Mouse (Mus musculus): Measurements from ENCODE around the gene H2-T22. TPM values are rescaled to one million over a fixed set of nuclear protein-coding genes. Genes with fewer than 3 reads are reported as not detected.
A peak's percentile ranks its signal among the peaks of the same experiment; 100 is the strongest.
"Not testable (repeated sequence)": the region's sequence is repeated elsewhere in the genome, so short reads cannot be mapped to it uniquely, and the experiment has no call there.

H2-T22 gene
- polyA plus RNA-seq (2015; fragmentation: Nextera tagmentation; extraction: Ambion mirVana) = 16.0 and 16.1 TPM in 2 replicates

DNA sequence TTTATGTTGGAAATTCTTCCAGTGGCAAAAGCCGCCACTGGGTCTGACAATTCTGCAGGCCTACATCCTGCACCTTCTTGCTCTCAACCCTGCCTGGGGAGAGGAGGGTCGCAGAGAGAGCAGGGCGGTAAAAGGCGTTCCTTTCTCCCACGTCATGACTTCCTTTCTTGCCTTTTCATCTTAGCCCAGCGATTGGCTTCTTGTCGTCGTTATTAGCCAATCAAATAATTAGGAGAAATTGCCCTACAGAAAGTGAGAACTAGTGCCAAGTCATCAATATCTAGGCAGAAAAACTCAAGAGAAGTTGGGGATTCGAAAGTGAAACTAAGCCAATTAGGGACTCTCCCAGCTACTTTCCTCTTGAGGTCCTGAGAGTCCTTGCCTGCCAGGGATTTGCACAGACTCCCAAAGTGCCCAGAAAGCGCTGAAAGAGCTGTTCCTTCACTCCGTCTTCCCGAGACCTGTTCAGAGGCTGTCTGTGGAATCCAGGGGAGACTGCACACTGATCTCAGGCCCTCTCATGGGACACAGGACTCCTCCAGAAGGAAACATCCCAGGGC is at the start of gene H2-T22, which contains the start of gene Gm6034:
Gene H2-T22 (minus strand): TSS at position 138 of the 560 bp plus-strand sequence.
Gene Gm6034 (plus strand): TSS at position 352 of the 560 bp plus-strand sequence.
- WGBS = 3% methylated on average over 12 of the region's 12 CpGs
- not testable (repeated sequence) for H3K9me3 ChIP-seq (ENCODE audit: control insufficient read depth, low read length); H3K4me1 ChIP-seq (ENCODE audit: control insufficient read depth, insufficient read depth, low read length); H3K36me3 ChIP-seq (ENCODE audit: control insufficient read depth, insufficient read depth, low read length); H3K27me3 ChIP-seq (replicated peaks; ENCODE audit: control insufficient read depth, insufficient read depth, low read length); H3K27ac ChIP-seq (ENCODE audit: low read length)
- Histone ChIP-seq H3K4me3 (ENCODE audit: low read length) (peak within 1 kb of the TSS; percentile 40), H3K4me2 (ENCODE audit: low read depth, low read length) (peak within 1 kb of the TSS; percentile 74), H3K9ac (ENCODE audit: low read depth, low read length) (peak within 1 kb of the TSS; percentile 60)
- ATAC-seq = peak; percentile 98

DNA sequence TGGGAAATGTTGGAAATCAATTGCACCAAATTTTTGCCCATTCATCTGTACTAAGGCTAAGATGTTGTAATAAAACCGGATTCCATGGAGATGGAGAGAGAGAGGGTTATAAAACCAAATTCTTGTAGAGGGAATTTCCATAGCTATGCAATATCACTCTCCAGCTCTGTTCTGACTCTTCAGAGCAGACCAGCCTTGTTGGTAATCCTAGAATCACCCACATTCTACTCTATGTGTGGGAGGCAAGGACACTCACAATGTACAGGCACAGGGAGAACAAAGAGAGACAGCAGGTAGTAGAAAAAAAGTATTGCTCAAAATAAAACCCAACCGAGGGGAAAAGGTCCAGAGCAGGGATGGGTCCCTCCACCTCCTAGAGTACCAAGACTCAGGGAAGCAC is 49.4 kb upstream of the H2-T22 start:
- not testable (repeated sequence) for H3K9ac ChIP-seq (ENCODE audit: low read depth, low read length); H3K4me2 ChIP-seq (ENCODE audit: low read depth, low read length); ATAC-seq

DNA sequence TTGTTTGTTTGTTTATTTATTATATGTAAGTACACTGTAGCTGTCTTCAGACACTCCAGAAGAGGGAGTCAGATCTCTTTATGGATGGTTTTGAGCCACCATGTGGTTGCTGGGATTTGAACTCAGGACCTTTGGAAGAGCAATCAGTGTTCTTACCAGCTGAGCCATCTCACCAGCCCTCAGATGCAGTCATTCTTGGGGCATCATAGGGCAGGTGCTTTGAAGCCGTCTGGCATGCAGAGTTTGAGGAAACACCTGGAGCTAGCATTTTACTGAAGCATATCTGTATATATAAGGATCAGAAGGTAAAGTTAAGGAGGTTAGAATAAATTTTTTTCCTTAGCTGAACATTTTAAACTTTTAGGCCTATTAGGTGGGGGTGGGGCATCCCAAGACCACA is 43.4 kb upstream of the H2-T22 start:
- H3K4me1 ChIP-seq (ENCODE audit: control insufficient read depth, insufficient read depth, low read length); H3K27me3 ChIP-seq (replicated peaks; ENCODE audit: control insufficient read depth, insufficient read depth, low read length); H3K9ac ChIP-seq (ENCODE audit: low read depth, low read length); H3K4me2 ChIP-seq (ENCODE audit: low read depth, low read length); H3K36me3 ChIP-seq (ENCODE audit: control insufficient read depth, insufficient read depth, low read length); H3K9me3 ChIP-seq (ENCODE audit: control insufficient read depth, low read length); H3K27ac ChIP-seq (ENCODE audit: low read length); ATAC-seq; H3K4me3 ChIP-seq (ENCODE audit: low read length): not testable (repeated sequence)
- WGBS = 61% methylated on average over 1 of the region's 1 CpGs

More for the DNA sequence above, 49.4 kb upstream of the H2-T22 start:
- H3K4me1 ChIP-seq (ENCODE audit: control insufficient read depth, insufficient read depth, low read length); H3K9me3 ChIP-seq (ENCODE audit: control insufficient read depth, low read length); H3K27me3 ChIP-seq (replicated peaks; ENCODE audit: control insufficient read depth, insufficient read depth, low read length); H3K36me3 ChIP-seq (ENCODE audit: control insufficient read depth, insufficient read depth, low read length); H3K27ac ChIP-seq (ENCODE audit: low read length); H3K4me3 ChIP-seq (ENCODE audit: low read length): not testable (repeated sequence)
- no CpG with 5 or more reads among the region's 2 CpGs for WGBS

DNA sequence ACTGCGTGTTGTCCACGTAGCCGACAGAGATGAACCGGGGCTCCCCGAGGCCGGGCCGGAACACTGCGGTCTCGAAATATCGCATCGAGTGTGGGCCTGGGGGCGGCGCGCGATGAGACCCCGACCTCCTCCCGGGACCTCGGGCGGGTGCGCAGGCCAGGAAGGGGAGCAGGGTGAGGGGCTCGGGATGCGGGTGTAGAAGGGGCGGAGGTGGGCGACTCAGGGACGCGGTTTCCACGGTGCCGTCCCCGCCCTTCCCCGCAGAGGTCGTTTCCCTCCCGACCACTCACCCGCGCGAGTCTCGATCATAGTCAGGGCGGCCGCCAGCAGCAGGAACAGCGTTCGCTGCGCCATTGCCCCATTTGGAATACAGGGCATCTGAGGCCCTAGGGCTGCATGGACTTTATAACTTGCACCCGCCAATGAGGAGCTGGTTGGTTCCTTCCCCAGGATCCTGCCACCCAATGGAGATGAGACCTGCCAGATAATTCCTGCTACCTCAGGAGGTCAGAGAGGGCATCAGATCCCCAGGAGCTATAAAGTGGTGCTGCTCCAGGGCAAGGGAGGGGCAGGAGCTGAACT is 41.4 kb upstream of the H2-T22 start:
- peak overlapping the region; percentile 65 for H3K9ac ChIP-seq (ENCODE audit: low read depth, low read length)
- H3K9me3 ChIP-seq (ENCODE audit: control insufficient read depth, low read length) = no peaks in the 10 kb centered on the region
- WGBS = under 1% methylated on average over 39 of the region's 42 CpGs
- H3K27ac ChIP-seq (ENCODE audit: low read length) = no peak overlapping the region
- H3K27me3 ChIP-seq (replicated peaks; ENCODE audit: control insufficient read depth, insufficient read depth, low read length) = peaks cover 5% of the 10 kb centered on the region; the same call in 1 of the 2 replicates
- no peaks in the 10 kb centered on the region for H3K4me1 ChIP-seq (ENCODE audit: control insufficient read depth, insufficient read depth, low read length)
- H3K4me2 ChIP-seq (ENCODE audit: low read depth, low read length) = peak overlapping the region; percentile 99
- ATAC-seq = peak; percentile 88
- H3K36me3 ChIP-seq (ENCODE audit: control insufficient read depth, insufficient read depth, low read length) = no peaks in the 10 kb centered on the region
- peak overlapping the region; percentile 59 for H3K4me3 ChIP-seq (ENCODE audit: low read length)

DNA sequence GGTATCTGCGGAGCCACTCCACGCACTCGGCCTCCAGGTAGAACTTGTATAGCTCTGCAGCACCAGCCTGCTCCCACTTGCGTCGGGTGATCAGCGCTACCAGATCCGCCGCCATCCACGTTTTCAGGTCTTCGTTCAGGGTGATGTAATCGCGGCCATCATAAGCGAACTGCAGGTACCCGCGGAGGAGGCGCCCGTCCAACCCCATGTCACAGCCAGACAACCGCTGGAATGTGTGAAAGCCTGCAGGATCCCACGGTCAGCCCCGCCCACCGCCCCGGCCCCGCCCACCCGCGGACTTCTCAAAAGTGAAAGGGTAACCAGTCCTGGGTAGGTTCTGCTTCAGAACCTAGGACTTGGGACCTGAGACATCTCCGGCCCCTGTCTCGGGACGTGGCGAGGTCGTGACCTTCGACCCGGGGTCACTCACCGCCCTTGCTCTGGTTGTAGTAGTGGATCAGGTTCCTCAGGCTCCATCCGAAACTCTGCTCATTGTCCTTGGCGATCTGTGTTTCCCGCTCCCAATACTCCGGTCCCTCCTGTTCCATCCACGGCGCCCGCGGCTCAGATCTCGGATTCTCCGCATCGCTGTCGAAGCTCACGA is 40.8 kb upstream of the H2-T22 start:
- Histone ChIP-seq H3K36me3 (ENCODE audit: control insufficient read depth, insufficient read depth, low read length) (no peaks in the 10 kb centered on the region), H3K4me2 (ENCODE audit: low read depth, low read length) (peak overlapping the region; percentile 99), H3K4me3 (ENCODE audit: low read length) (peak overlapping the region; percentile 59), H3K27me3 (replicated peaks; ENCODE audit: control insufficient read depth, insufficient read depth, low read length) (peaks cover 5% of the 10 kb centered on the region; the same call in 1 of the 2 replicates), H3K4me1 (ENCODE audit: control insufficient read depth, insufficient read depth, low read length) (no peaks in the 10 kb centered on the region), H3K9me3 (ENCODE audit: control insufficient read depth, low read length) (no peaks in the 10 kb centered on the region), H3K27ac (ENCODE audit: low read length) (no peak overlapping the region), H3K9ac (ENCODE audit: low read depth, low read length) (peak overlapping the region; percentile 65)
- WGBS = under 1% methylated on average over 46 of the region's 46 CpGs
- ATAC-seq = peak; percentile 79

DNA sequence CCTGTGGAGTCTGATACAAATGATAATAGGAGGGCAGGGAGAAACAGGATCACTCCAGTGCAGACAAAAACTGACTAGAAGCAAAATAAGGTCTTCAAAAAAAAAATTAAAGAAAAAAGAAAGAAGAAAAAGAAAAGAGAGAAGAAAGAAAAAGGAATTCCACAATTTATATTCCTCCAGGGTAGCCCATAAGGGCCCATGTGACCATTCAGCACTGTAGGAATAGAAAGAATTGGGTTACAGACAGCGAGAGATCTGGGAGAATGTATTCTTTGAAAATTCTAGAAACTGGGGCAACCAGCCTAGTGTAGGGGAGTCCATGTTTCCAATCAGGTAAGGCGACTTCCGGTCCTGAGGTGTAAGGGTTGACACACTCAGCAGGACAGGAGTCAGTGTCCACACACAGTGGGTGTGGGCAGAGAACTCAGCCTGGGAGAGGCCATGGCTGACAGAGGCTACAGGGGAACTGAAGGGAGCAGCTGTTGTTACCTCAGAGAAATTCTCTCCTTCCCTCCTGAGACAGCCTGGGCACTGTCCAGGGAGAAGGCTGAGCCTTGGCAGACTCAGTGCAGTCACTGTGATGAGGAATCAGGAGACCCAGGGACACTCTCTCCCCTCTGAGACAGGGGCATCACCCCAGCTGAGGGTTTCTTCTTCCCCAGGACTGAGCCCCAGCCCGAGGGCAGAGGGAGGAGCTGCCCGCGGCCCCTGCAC is 40.1 kb upstream of the H2-T22 start:
- Histone ChIP-seq H3K4me3 (ENCODE audit: low read length) (peak overlapping the region; percentile 59), H3K4me2 (ENCODE audit: low read depth, low read length) (peak overlapping the region; percentile 99), H3K9ac (ENCODE audit: low read depth, low read length) (peak overlapping the region; percentile 65; the same call in 1 of the 2 replicates)
- not testable (repeated sequence) for H3K27me3 ChIP-seq (replicated peaks; ENCODE audit: control insufficient read depth, insufficient read depth, low read length); ATAC-seq; H3K4me1 ChIP-seq (ENCODE audit: control insufficient read depth, insufficient read depth, low read length); H3K27ac ChIP-seq (ENCODE audit: low read length); H3K36me3 ChIP-seq (ENCODE audit: control insufficient read depth, insufficient read depth, low read length); H3K9me3 ChIP-seq (ENCODE audit: control insufficient read depth, low read length)
- 60% methylated on average over 3 of the region's 6 CpGs for WGBS

DNA sequence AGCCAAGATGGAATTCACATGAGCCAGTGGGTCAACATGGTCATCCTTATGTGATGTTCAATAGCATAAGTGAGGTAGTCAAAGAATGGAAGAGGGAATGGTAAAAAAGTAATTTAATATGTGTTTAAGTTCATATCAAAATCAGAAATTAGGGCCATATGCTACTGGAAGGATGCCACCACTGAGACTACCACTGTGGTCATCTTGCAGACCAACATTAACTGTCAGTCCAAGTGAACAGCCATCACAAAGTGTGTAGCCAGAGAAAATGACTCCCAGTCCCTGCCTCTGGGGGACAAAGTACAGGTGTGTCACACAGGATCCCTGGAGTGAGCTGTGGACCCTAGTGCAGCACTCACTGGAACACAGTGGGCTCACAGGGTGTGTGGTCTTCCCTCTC is 39.4 kb upstream of the H2-T22 start:
- H3K9ac ChIP-seq (ENCODE audit: low read depth, low read length); H3K4me3 ChIP-seq (ENCODE audit: low read length); H3K27ac ChIP-seq (ENCODE audit: low read length); H3K4me2 ChIP-seq (ENCODE audit: low read depth, low read length); H3K36me3 ChIP-seq (ENCODE audit: control insufficient read depth, insufficient read depth, low read length); ATAC-seq; H3K27me3 ChIP-seq (replicated peaks; ENCODE audit: control insufficient read depth, insufficient read depth, low read length); H3K9me3 ChIP-seq (ENCODE audit: control insufficient read depth, low read length); H3K4me1 ChIP-seq (ENCODE audit: control insufficient read depth, insufficient read depth, low read length): not testable (repeated sequence)

DNA sequence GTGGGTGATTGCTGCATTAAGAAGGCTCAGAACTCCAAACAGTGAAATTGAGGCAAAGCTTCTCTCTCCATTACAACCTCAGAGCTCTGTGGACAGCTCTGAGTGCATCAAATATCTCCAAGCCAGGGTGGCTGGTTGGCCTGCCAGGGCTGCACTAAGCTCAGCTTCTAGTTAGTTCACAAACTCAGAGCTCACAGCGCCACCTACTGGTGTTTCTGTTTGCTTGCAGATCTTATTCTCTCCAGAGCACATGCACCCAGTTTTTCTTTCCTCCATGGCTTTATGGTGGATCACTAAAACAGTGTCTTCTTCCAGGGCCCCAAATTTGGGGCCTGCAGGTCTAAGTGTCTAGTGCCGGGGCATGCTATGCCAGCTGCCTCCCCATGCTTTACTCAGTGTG is 18.3 kb upstream of the H2-T22 start:
- H3K9ac ChIP-seq (ENCODE audit: low read depth, low read length) = no peak overlapping the region
- H3K36me3 ChIP-seq (ENCODE audit: control insufficient read depth, insufficient read depth, low read length) = no peaks in the 10 kb centered on the region
- no peak overlapping the region for H3K27ac ChIP-seq (ENCODE audit: low read length)
- no peak for ATAC-seq
- no peaks in the 10 kb centered on the region for H3K4me1 ChIP-seq (ENCODE audit: control insufficient read depth, insufficient read depth, low read length)
- no peak overlapping the region for H3K4me2 ChIP-seq (ENCODE audit: low read depth, low read length)
- H3K27me3 ChIP-seq (replicated peaks; ENCODE audit: control insufficient read depth, insufficient read depth, low read length) = no peaks in the 10 kb centered on the region
- no peaks in the 10 kb centered on the region for H3K9me3 ChIP-seq (ENCODE audit: control insufficient read depth, low read length)
- WGBS = 33% methylated on average over 2 of the region's 2 CpGs
- H3K4me3 ChIP-seq (ENCODE audit: low read length) = no peak overlapping the region

DNA sequence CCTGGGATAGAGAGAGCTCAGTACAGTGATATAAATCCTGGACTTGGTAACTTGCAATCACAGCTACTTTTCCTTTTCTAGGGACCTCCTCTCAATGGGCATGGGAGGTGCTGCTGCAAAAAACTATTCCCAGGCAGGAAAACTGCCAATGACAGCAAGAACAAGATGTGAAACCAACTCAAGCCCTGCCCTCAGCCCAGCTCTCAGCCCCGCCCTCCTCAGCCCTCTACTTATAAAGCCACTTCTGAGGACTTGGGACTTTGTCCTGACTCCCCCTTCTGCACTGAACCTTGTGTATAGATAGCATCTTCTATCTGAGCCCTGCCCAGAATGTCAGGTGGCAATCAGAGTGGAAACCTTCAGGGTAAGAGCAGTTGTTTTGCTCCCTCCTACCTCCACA is 15.8 kb upstream of the H2-T22 start, which contains the start of gene Gm11127:
Gene Gm11127 (minus strand): TSS at position 10 of the 400 bp plus-strand sequence.
- not testable (repeated sequence) for H3K36me3 ChIP-seq (ENCODE audit: control insufficient read depth, insufficient read depth, low read length); H3K4me2 ChIP-seq (ENCODE audit: low read depth, low read length); H3K4me1 ChIP-seq (ENCODE audit: control insufficient read depth, insufficient read depth, low read length); H3K9ac ChIP-seq (ENCODE audit: low read depth, low read length); H3K27me3 ChIP-seq (replicated peaks; ENCODE audit: control insufficient read depth, insufficient read depth, low read length); H3K9me3 ChIP-seq (ENCODE audit: control insufficient read depth, low read length); H3K4me3 ChIP-seq (ENCODE audit: low read length)
- WGBS = 41% methylated on average over 1 of the region's 1 CpGs
- H3K27ac ChIP-seq (ENCODE audit: low read length) = peak within 1 kb of the TSS; percentile 48; the same call in 1 of the 2 replicates
- ATAC-seq = peak; percentile 98
